8 mouse cellular contexts compared by ENCODE assay signal in the genomic region with DNA sequence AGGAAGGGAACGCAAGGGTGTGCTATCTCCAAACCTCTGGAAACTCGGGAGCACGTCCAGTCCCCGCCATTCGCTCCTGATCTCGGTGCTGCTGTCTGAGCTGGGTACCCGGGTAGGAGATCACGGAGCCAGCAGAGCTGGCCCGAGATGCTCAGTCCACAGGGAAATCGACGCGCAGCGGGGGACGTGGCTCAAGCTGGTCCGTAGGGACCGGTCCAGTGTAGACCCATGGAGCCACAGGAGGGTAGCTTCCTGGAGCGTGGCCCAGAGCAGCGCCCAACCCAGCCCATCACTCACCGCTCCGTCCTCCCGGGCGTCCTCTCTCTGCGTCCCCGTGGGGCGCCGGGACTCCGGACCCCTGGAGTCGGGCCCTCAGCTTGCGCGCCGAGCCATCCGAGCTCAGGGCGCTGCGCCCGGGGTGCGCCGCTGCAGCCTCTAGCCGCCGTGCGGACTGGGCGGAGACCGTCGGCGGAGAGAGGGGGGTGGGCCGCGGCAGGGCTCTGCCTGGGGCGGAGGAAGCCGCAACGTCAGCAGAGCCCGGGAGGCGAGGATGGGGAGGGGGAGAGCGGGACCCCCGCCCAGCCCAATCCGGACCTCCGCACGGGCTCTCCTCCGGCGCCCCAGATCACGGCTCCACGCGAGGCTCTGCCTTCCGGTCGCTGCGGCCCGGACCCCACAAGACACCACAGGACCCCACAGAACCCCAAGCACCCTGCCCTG. TPM values are rescaled to one million over a fixed set of nuclear protein-coding genes. Genes with fewer than 3 reads are reported as not detected.
DNase-seq lines count a peak whose midpoint lies in the region; ATAC-seq and TF ChIP-seq lines count a peak whose summit lies in the region.

No protein-coding gene starts in this region.

- intact Hi-C loops in left cerebral cortex, adult 2 months (cut with DNase I) = loop anchor here (2.0 to 10.0 kb wide), 2 partner anchors 74 to 172 kb away; partner anchors contain the start of gene Trappc3l

- ATAC-seq in hindbrain, embryonic 13.5 days (ENCODE audit: low FRiP score) = peak; percentile 97

- TF ChIP-seq CTCF in left cerebral cortex, adult 2 months (IDR thresholded peaks at IDR 0.05) = no peak; the same call in 1 of the 2 replicates

- H3K4me3 ChIP-seq in hindbrain, embryonic 13.5 days = peak overlapping the region; percentile 75
- H3K4me3 ChIP-seq in left cerebral cortex, adult 2 months = peak overlapping the region; percentile 84

- H3K9me3 ChIP-seq in hindbrain, embryonic 13.5 days = no peaks in the 10 kb centered on the region

- peak; percentile 40 for DNase-seq in T-cell, adult 2 months (ENCODE audit: low spot score)
- peak; percentile 60 to 73 for DNase-seq in cerebellum, postnatal 10 days
- DNase-seq in frontal cortex, postnatal 36 days (ENCODE audit: low spot score in 2 of 2) = peak; percentile 51 to 61
- peak; percentile 57 to 64 for DNase-seq in left cerebral cortex, adult 2 months (ENCODE audit: extremely low spot score in 1 of 2, low spot score in 2 of 2)
- DNase-seq in lung, postnatal 4 days = peak; percentile 79 to 87
- DNase-seq in retina, postnatal 1 day = peak; percentile 81
- peak; percentile 60 for DNase-seq in urinary bladder, postnatal 25 days (ENCODE audit: low spot score)

- H3K36me3 ChIP-seq in hindbrain, embryonic 13.5 days = no peaks in the 10 kb centered on the region

- H3K27me3 ChIP-seq in hindbrain, embryonic 13.5 days = no peaks in the 10 kb centered on the region

- H3K4me1 ChIP-seq in hindbrain, embryonic 13.5 days (replicated peaks) = peaks cover 5% of the 10 kb centered on the region

- peak overlapping the region; percentile 82 for H3K4me2 ChIP-seq in hindbrain, embryonic 13.5 days

- H3K9ac ChIP-seq in hindbrain, embryonic 13.5 days = peak overlapping the region; percentile 83

- H3K27ac ChIP-seq in hindbrain, embryonic 13.5 days = peak overlapping the region; percentile 69
- peak overlapping the region; percentile 77 for H3K27ac ChIP-seq in left cerebral cortex, adult 2 months

- WGBS in hindbrain, embryonic 13.5 days = under 1% methylated on average over 59 of the region's 65 CpGs

RNA-seq across cellular contexts. Expression of gene Dse, which starts 0.6 kb away (rescaled TPM):
- polyA plus RNA-seq in hindbrain, embryonic 13.5 days (2015; fragmentation: Nextera tagmentation; extraction: Ambion mirVana) = 8.0 and 8.1 TPM in 2 replicates
- total RNA-seq in left cerebral cortex, adult 2 months (2021) = 1 to 10 TPM; 6.3 to 7.4 TPM

Comparison
In these comparisons a context has a peak if more than half of its experiments do, and no peak if none do; other contexts are left out.
1. Peak in every context shown above with its lines: DNase-seq, ATAC-seq, H3K4me3 ChIP-seq and H3K27ac ChIP-seq.